Mouse (Mus musculus) megakaryocyte, embryonic 14.5 days (primary cell): Measurements from ENCODE around the gene Bcl10.

Experiments
- FLI1 ChIP-seq: IDR thresholded peaks from 2 replicates; pipeline ENCODE4 v1.6.1; 2012; ENCODE audit warnings: low read length, inconsistent platforms, mixed read lengths
- GATA1 ChIP-seq: IDR thresholded peaks from 3 replicates; pipeline ENCODE4 v1.6.1; 2012; ENCODE audit warnings: mixed read lengths, low read length, inconsistent platforms, borderline replicate concordance

DNA sequence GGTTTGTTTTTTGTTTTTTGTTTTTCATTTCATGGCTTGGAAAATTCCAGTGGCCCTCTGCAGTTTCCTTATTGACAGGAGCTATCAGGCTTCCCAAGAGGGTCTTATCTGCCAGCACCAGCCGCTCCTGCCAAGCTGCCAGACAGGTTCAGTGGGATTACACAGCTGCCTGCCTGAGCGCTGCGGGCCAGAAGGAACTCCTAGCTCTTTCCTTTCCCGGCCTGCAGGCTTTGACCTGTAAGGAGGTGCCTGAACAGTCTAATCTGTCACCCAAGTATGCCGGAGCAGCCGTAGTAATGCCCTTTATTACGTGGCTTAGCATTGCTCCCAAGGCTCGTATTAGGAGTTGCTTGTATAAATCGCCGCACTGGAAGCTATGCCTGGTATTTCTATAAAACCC lies 41.9 kb downstream of the Bcl10 start:
- TF ChIP-seq GATA1 = no peak
- no peak for TF ChIP-seq FLI1
